Mouse (Mus musculus) liver, adult 2 months (tissue): ENCODE results near the gene Rere. TPM values are rescaled to one million over a fixed set of nuclear protein-coding genes. Genes with fewer than 3 reads are reported as not detected.

Source experiments
- DNase-seq: peaks from one replicate; pipeline ENCODE4 v3.0.0-alpha.2; 2011; ENCODE audit warnings: low read depth, low spot score; ENCODE audit errors: extremely low read depth
- H3K27ac ChIP-seq: fragments of 200-500 bp; replicated peaks from 2 replicates; pipeline ENCODE4 v1.5.1; 2012; ENCODE audit warnings: low read depth, mild to moderate bottlenecking, control low read depth, inconsistent platforms, low read length; ENCODE audit not compliant: insufficient read depth
- H3K27me3 ChIP-seq: fragments of 200-500 bp; 2 replicates; pipeline ENCODE4 v1.6.1; 2012; ENCODE audit warnings: mild to moderate bottlenecking, moderate library complexity, low read length, inconsistent platforms; ENCODE audit not compliant: control insufficient read depth, insufficient read depth
- H3K36me3 ChIP-seq: fragments of 200-500 bp; 2 replicates; pipeline ENCODE4 v1.6.1; 2012; ENCODE audit warnings: low read length, inconsistent platforms; ENCODE audit not compliant: control insufficient read depth, insufficient read depth
- H3K4me1 ChIP-seq: fragments of 200-500 bp; 2 replicates; pipeline ENCODE4 v1.6.1; 2011; ENCODE audit warnings: low read length; ENCODE audit not compliant: control insufficient read depth, insufficient read depth
- H3K4me3 ChIP-seq: fragments of 200-500 bp; 2 replicates; pipeline ENCODE4 v1.5.1; 2011; ENCODE audit warnings: low read depth, mild to moderate bottlenecking, control low read depth, low read length, moderate library complexity; ENCODE audit not compliant: insufficient read depth
- H3K79me2 ChIP-seq: fragments of 200-500 bp; 2 replicates; pipeline ENCODE4 v1.6.1; 2012; ENCODE audit warnings: inconsistent platforms, mild to moderate bottlenecking, low read length, moderate library complexity; ENCODE audit not compliant: control insufficient read depth, insufficient read depth
- H3K9ac ChIP-seq: fragments of 200-500 bp; 2 replicates; pipeline ENCODE4 v1.6.1; 2012; ENCODE audit warnings: low read depth, mild to moderate bottlenecking, control low read depth, inconsistent platforms, low read length
- CTCF ChIP-seq: fragments of 200-500 bp; IDR thresholded peaks from 2 replicates; pipeline ENCODE4 v1.5.1; 2011; ENCODE audit warnings: low read depth, low read length, control low read depth
- POLR2A ChIP-seq: fragments of 200-500 bp; IDR thresholded peaks from 2 replicates; pipeline ENCODE4 v1.6.1; 2011; ENCODE audit warnings: low read length, control low read depth; ENCODE audit not compliant: insufficient read depth; ENCODE audit errors: extremely low read depth
- WGBS: fragments of 180-500 bp; shearing (Covaris S2); methylation state at CpG from one replicate; pipeline ENCODE4 v1.1.7; 2018; 5-methylcytosine and 5-hydroxymethylcytosine counted together
- polyA plus RNA-seq: library from polyadenylated mRNA; depleted of rRNA; stranded (reverse); fragments of >200 nt; gene quantifications from 2 replicates; pipeline ENCODE4 v1.2.3, GENCODE M21; 2012
- total RNA-seq: library from RNA; depleted of rRNA; stranded (reverse); fragments of >200 nt; gene quantifications from 2 replicates; pipeline ENCODE4 v1.2.3, GENCODE M21; 2014

The Rere gene
- total and polyA plus RNA-seq, 2 experiments, result 8.8 to 10.0 TPM

GRCm38 (mm10) chr4:150257252-150258204, 23.9 kb upstream of the Rere start:
- Histone ChIP-seq H3K9ac (no peak overlapping the region), H3K27me3 (no peaks in the 10 kb centered on the region), H3K36me3 (no peaks in the 10 kb centered on the region), H3K4me3 (no peak overlapping the region), H3K4me1 (no peaks in the 10 kb centered on the region), H3K27ac (no peak overlapping the region), H3K79me2 (no peaks in the 10 kb centered on the region)
- DNase-seq, result peak; percentile 94
- 23% methylated on average over 20 of the region's 20 CpGs for WGBS
- TF ChIP-seq CTCF, result peak; percentile 95
- TF ChIP-seq POLR2A, result no peak

- no peaks in the 10 kb centered on the region for H3K79me2 ChIP-seq
- H3K27me3 ChIP-seq, result no peaks in the 10 kb centered on the region
- H3K4me1 ChIP-seq, result no peaks in the 10 kb centered on the region
- H3K4me3 ChIP-seq, result no peak overlapping the region
- WGBS, result 83% methylated on average over 14 of the region's 14 CpGs
- no peak overlapping the region for H3K27ac ChIP-seq
- TF ChIP-seq CTCF (no peak), POLR2A (no peak)
- H3K36me3 ChIP-seq, result no peaks in the 10 kb centered on the region
- DNase-seq, result no peak
- no peak overlapping the region for H3K9ac ChIP-seq
Observed at GRCm38 (mm10) chr4:150258388-150258787, 23.1 kb upstream of the Rere start.

DNA sequence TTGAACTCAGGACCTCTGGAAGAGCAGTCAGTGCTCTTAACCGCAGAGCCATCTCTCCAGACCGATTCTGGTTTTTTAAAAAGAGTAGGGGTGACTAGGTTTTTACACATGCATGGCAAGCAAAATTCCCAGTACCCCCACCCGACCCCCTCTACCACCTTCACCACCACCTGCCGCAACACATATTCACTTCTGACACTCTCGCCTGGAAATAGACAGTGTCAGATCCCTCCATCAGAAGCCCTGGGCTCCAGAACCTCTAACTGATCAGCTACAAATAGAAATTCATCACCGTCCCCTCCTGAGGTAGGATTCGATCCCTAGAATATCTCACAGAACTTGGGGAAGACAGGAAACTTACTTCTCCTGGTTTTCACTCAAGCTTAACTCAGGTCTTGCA, 21.9 kb upstream of the Rere start:
- DNase-seq, result no peak
- Histone ChIP-seq H3K4me3 (no peak overlapping the region), H3K4me1 (no peaks in the 10 kb centered on the region), H3K36me3 (no peaks in the 10 kb centered on the region), H3K79me2 (no peaks in the 10 kb centered on the region), H3K27me3 (no peaks in the 10 kb centered on the region), H3K9ac (no peak overlapping the region), H3K27ac (no peak overlapping the region)
- 92% methylated on average over 7 of the region's 7 CpGs for WGBS
- no peak for TF ChIP-seq POLR2A
- TF ChIP-seq CTCF, result no peak

DNA sequence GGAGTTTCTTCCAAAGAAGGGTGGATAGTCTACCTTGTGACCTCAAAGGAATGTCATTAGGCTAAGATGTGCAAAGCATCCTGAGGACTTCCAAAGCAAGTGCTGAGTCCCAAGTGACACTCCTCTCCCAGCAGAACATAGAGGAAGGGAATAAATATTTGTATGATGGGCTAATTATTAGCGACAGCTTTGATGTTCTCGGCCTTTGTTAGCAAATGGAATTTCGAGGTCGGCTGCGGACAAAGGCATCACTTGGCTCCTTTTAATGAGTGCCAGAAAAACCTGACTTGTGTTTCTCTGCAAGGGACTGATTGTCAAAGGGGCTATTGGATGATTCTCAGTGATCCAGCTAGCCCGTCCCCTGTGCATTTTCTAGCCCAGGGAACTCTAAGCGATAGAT, 21.3 kb upstream of the Rere start:
- Histone ChIP-seq H3K79me2 (no peaks in the 10 kb centered on the region), H3K27me3 (no peaks in the 10 kb centered on the region), H3K27ac (no peak overlapping the region), H3K4me3 (no peak overlapping the region), H3K9ac (no peak overlapping the region), H3K36me3 (no peaks in the 10 kb centered on the region), H3K4me1 (no peaks in the 10 kb centered on the region)
- DNase-seq, result no peak
- TF ChIP-seq CTCF (no peak), POLR2A (no peak)
- WGBS, result 40% methylated on average over 7 of the region's 7 CpGs

GRCm38 (mm10) chr4:150260745-150261144, 20.7 kb upstream of the Rere start:
- no peaks in the 10 kb centered on the region for H3K4me1 ChIP-seq
- DNase-seq, result no peak
- 54% methylated on average over 6 of the region's 6 CpGs for WGBS

GRCm38 (mm10) chr4:150262301-150262700, 19.1 kb upstream of the Rere start:
- DNase-seq, result no peak
- Histone ChIP-seq H3K36me3 (no peaks in the 10 kb centered on the region), H3K9ac (no peak overlapping the region), H3K27me3 (no peaks in the 10 kb centered on the region), H3K27ac (no peak overlapping the region), H3K4me3 (no peak overlapping the region), H3K4me1 (no peaks in the 10 kb centered on the region), H3K79me2 (no peaks in the 10 kb centered on the region)
- TF ChIP-seq POLR2A (no peak), CTCF (no peak)
- WGBS, result 76% methylated on average over 8 of the region's 8 CpGs

More at GRCm38 (mm10) chr4:150260745-150261144, 20.7 kb upstream of the Rere start:
- H3K27me3 ChIP-seq, result no peaks in the 10 kb centered on the region
- no peak overlapping the region for H3K4me3 ChIP-seq
- H3K36me3 ChIP-seq, result no peaks in the 10 kb centered on the region
- H3K9ac ChIP-seq, result no peak overlapping the region
- H3K79me2 ChIP-seq, result no peaks in the 10 kb centered on the region
- no peak overlapping the region for H3K27ac ChIP-seq
- 0 out of 2 replicates have a peak, but pooled peaks have one; percentile 11 for TF ChIP-seq CTCF
- no peak for TF ChIP-seq POLR2A
